Mouse (Mus musculus): ENCODE measurements around the gene Ilf3. TPM values are rescaled to one million over a fixed set of nuclear protein-coding genes. Genes with fewer than 3 reads are reported as not detected.

The Ilf3 gene
- total and polyA plus RNA-seq, 2 experiments: 9.5 to 13.5 TPM

DNA sequence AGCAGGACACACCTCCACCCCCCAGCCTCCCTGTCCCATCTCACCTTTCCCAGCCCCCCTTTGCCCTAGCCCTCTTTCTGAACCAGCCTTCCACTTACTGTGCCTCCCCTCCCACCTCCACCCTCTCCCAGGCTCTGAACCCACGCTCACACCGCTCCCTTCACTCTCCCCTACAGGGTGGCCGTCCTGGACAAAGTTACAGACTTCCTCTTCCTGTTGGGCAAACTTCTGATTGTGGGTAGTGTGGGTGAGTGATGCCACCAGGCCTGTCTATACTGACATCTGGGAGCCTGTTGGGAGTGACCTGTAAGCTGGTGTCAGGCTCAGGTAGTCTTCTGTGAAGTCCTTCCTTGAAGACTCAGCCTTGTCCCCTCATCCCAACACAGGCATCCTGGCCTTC is 19.5 kb upstream of the Ilf3 start:
- Histone ChIP-seq H3K79me2 (ENCODE audit: control insufficient read depth, insufficient read depth, low read length) (no peaks in the 10 kb centered on the region), H3K27ac (replicated peaks; ENCODE audit: insufficient read depth, low read depth, low read length) (no peak overlapping the region), H3K27me3 (ENCODE audit: control insufficient read depth, insufficient read depth, low read length) (no peaks in the 10 kb centered on the region; the same call in 1 of the 2 replicates), H3K4me1 (ENCODE audit: control insufficient read depth, insufficient read depth, low read length) (no peaks in the 10 kb centered on the region), H3K36me3 (ENCODE audit: control insufficient read depth, insufficient read depth, low read length) (no peaks in the 10 kb centered on the region), H3K4me3 (ENCODE audit: insufficient read depth, low read depth, low read length) (no peak overlapping the region), H3K9ac (ENCODE audit: low read depth, low read length) (no peak overlapping the region; the same call in 1 of the 2 replicates)
- no peak for TF ChIP-seq POLR2A (IDR thresholded peaks at IDR 0.05; ENCODE audit: extremely low read depth, insufficient read depth, low read length)
- TF ChIP-seq CTCF (IDR thresholded peaks at IDR 0.05; ENCODE audit: low read depth, low read length): no peak
- DNase-seq (ENCODE audit: extremely low read depth, low read depth, low spot score): no peak
- 95% methylated on average over 3 of the region's 3 CpGs for WGBS

DNA sequence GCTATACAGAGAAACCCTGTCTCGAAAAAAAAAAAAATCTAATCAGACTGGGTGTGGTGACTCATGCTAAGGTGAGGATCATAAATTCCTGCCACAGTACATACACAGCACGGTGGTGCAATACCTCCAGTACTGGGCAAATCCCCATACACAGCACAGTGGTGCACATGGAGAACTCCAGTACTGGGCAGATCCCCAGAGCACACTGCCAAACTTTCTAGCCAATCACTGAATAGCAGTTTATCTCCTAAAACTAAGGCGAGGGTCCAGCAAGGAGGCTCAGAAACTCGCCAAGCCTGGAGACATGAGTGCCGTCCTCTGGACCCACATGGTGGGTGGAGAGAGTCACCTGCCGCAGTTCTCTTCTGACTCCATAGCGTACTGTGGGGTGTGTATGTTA is 16.5 kb upstream of the Ilf3 start:
- Histone ChIP-seq H3K27ac (replicated peaks; ENCODE audit: insufficient read depth, low read depth, low read length) (no peak overlapping the region), H3K4me1 (ENCODE audit: control insufficient read depth, insufficient read depth, low read length) (no peaks in the 10 kb centered on the region), H3K27me3 (ENCODE audit: control insufficient read depth, insufficient read depth, low read length) (no peaks in the 10 kb centered on the region; the same call in 1 of the 2 replicates), H3K9ac (ENCODE audit: low read depth, low read length) (no peak overlapping the region), H3K4me3 (ENCODE audit: insufficient read depth, low read depth, low read length) (no peak overlapping the region), H3K36me3 (ENCODE audit: control insufficient read depth, insufficient read depth, low read length) (no peaks in the 10 kb centered on the region), H3K79me2 (ENCODE audit: control insufficient read depth, insufficient read depth, low read length) (no peaks in the 10 kb centered on the region)
- 86% methylated on average over 7 of the region's 7 CpGs for WGBS
- TF ChIP-seq CTCF (IDR thresholded peaks at IDR 0.05; ENCODE audit: low read depth, low read length) (no peak), POLR2A (IDR thresholded peaks at IDR 0.05; ENCODE audit: extremely low read depth, insufficient read depth, low read length) (no peak)
- DNase-seq (ENCODE audit: extremely low read depth, low read depth, low spot score): no peak

GRCm38 (mm10) chr9:21351702-21352377 is 15.8 kb upstream of the Ilf3 start:
- no peak for DNase-seq (ENCODE audit: extremely low read depth, low read depth, low spot score)
- no peak overlapping the region for H3K4me3 ChIP-seq (ENCODE audit: insufficient read depth, low read depth, low read length)
- no peaks in the 10 kb centered on the region; the same call in 1 of the 2 replicates for H3K27me3 ChIP-seq (ENCODE audit: control insufficient read depth, insufficient read depth, low read length)
- H3K27ac ChIP-seq (replicated peaks; ENCODE audit: insufficient read depth, low read depth, low read length): no peak overlapping the region
- H3K4me1 ChIP-seq (ENCODE audit: control insufficient read depth, insufficient read depth, low read length): no peaks in the 10 kb centered on the region
- no peak for TF ChIP-seq CTCF (IDR thresholded peaks at IDR 0.05; ENCODE audit: low read depth, low read length)
- TF ChIP-seq POLR2A (IDR thresholded peaks at IDR 0.05; ENCODE audit: extremely low read depth, insufficient read depth, low read length): no peak
- no peak overlapping the region for H3K9ac ChIP-seq (ENCODE audit: low read depth, low read length)
- H3K36me3 ChIP-seq (ENCODE audit: control insufficient read depth, insufficient read depth, low read length): no peaks in the 10 kb centered on the region
- no peaks in the 10 kb centered on the region for H3K79me2 ChIP-seq (ENCODE audit: control insufficient read depth, insufficient read depth, low read length)
- WGBS: 93% methylated on average over 4 of the region's 4 CpGs

DNA sequence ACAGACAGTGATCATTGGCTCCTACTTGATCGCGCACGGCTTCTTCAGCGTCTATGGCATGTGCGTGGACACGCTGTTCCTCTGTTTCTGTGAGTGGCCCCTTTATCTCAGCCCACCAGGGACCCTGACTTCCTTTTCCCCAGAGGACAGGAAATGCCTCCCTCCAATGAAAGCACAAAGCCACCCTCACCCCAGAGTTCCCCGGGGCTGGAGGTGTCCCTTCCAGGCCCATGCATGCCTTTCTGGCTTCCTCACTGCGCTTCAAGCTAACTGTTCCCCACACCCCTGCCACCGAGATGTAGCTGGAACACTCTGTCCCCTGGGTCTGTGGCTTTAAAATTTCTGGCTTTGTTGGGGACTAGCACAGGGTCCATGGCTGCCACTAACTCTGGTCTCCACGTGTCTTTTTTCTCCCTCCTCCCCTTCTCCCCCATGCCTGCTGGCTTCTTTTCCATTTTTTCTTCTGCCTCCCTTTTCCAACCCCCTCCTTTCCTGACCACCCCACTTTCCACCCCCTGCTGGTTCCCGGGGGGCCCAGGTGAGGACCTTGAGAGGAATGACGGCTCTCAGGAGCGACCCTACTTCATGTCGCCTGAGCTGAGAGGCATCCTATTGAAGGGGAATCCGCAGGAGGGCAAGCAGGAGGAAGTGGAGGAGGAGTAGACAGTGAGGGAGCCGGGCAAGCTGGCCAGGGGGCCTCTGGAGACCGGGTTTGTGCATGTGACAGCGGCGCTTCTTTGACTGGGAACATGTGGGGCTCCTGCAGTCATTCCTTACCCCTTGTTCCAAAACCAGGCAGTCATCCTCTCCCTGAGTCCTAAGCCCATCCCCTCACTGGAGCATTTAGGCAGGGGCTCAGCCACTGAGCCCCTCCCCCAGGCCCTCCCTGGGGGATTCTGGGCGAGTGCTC is 15.0 kb upstream of the Ilf3 start:
- TF ChIP-seq CTCF (IDR thresholded peaks at IDR 0.05; ENCODE audit: low read depth, low read length): no peak
- TF ChIP-seq POLR2A (IDR thresholded peaks at IDR 0.05; ENCODE audit: extremely low read depth, insufficient read depth, low read length): no peak
- H3K79me2 ChIP-seq (ENCODE audit: control insufficient read depth, insufficient read depth, low read length): no peaks in the 10 kb centered on the region
- no peak overlapping the region for H3K4me3 ChIP-seq (ENCODE audit: insufficient read depth, low read depth, low read length)
- 61% methylated on average over 20 of the region's 20 CpGs for WGBS
- no peaks in the 10 kb centered on the region; the same call in 1 of the 2 replicates for H3K27me3 ChIP-seq (ENCODE audit: control insufficient read depth, insufficient read depth, low read length)
- H3K36me3 ChIP-seq (ENCODE audit: control insufficient read depth, insufficient read depth, low read length): no peaks in the 10 kb centered on the region
- H3K9ac ChIP-seq (ENCODE audit: low read depth, low read length): no peak overlapping the region
- H3K4me1 ChIP-seq (ENCODE audit: control insufficient read depth, insufficient read depth, low read length): no peaks in the 10 kb centered on the region
- no peak overlapping the region for H3K27ac ChIP-seq (replicated peaks; ENCODE audit: insufficient read depth, low read depth, low read length)
- DNase-seq (ENCODE audit: extremely low read depth, low read depth, low spot score): no peak

DNA sequence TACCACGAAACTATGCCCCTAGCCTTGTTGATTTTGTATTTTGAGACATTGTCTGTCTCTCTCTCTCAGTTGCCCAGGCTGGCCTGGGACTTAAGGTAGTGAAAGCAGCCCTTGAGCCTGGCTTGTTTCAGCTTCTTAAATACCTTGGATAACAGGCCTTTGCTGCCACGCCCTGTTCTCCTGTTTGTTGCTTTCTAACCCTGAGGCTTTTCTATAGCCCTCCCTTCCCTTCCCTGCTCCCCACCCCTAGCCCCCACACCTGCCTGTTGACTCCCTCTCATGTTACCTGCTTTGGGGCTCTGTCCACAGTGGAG is 14.3 kb upstream of the Ilf3 start:
- 87% methylated on average over 2 of the region's 2 CpGs for WGBS
- no peaks in the 10 kb centered on the region for H3K4me1 ChIP-seq (ENCODE audit: control insufficient read depth, insufficient read depth, low read length)
- no peak overlapping the region for H3K9ac ChIP-seq (ENCODE audit: low read depth, low read length)

More for the DNA sequence above, 14.3 kb upstream of the Ilf3 start:
- Histone ChIP-seq H3K4me3 (ENCODE audit: insufficient read depth, low read depth, low read length) (no peak overlapping the region), H3K27me3 (ENCODE audit: control insufficient read depth, insufficient read depth, low read length) (no peaks in the 10 kb centered on the region; the same call in 1 of the 2 replicates), H3K27ac (replicated peaks; ENCODE audit: insufficient read depth, low read depth, low read length) (no peak overlapping the region), H3K36me3 (ENCODE audit: control insufficient read depth, insufficient read depth, low read length) (no peaks in the 10 kb centered on the region), H3K79me2 (ENCODE audit: control insufficient read depth, insufficient read depth, low read length) (no peaks in the 10 kb centered on the region)
- no peak for DNase-seq (ENCODE audit: extremely low read depth, low read depth, low spot score)
- no peak for TF ChIP-seq POLR2A (IDR thresholded peaks at IDR 0.05; ENCODE audit: extremely low read depth, insufficient read depth, low read length)
